Mouse (Mus musculus): ENCODE data around the gene Fn1. TPM values are rescaled to one million over a fixed set of nuclear protein-coding genes. Genes with fewer than 3 reads are reported as not detected.

Gene Fn1
- polyA plus RNA-seq, 1 experiment from 2014 or later: 39.4 TPM

- 86% methylated on average over 4 of the region's 4 CpGs for WGBS
- H3K9me3 ChIP-seq (ENCODE audit: control insufficient read depth, low read length): no peaks in the 10 kb centered on the region
- H3K9ac ChIP-seq (replicated peaks; ENCODE audit: low read depth, low read length): no peak overlapping the region
- H3K27me3 ChIP-seq (replicated peaks; ENCODE audit: control insufficient read depth, insufficient read depth, low read length): no peaks in the 10 kb centered on the region
- peaks cover 27% of the 10 kb centered on the region for H3K36me3 ChIP-seq (ENCODE audit: control insufficient read depth, insufficient read depth)
- no peak overlapping the region for H3K4me2 ChIP-seq (ENCODE audit: low read length)
- ATAC-seq: no peak
- H3K4me1 ChIP-seq (replicated peaks; ENCODE audit: control insufficient read depth, insufficient read depth, low read length): peaks cover 8% of the 10 kb centered on the region; the same call in 1 of the 2 replicates
- no peak overlapping the region for H3K4me3 ChIP-seq (replicated peaks; ENCODE audit: low read length)
- no peak overlapping the region for H3K27ac ChIP-seq (ENCODE audit: low read length)
Measured at GRCm38 (mm10) chr1:71570116-71570515, 82.9 kb downstream of the Fn1 start.

- Histone ChIP-seq H3K9ac (replicated peaks; ENCODE audit: low read depth, low read length) (no peak overlapping the region), H3K36me3 (ENCODE audit: control insufficient read depth, insufficient read depth) (peaks cover 36% of the 10 kb centered on the region), H3K4me1 (replicated peaks; ENCODE audit: control insufficient read depth, insufficient read depth, low read length) (peaks cover 8% of the 10 kb centered on the region; the same call in 1 of the 2 replicates), H3K4me2 (ENCODE audit: low read length) (no peak overlapping the region), H3K27me3 (replicated peaks; ENCODE audit: control insufficient read depth, insufficient read depth, low read length) (no peaks in the 10 kb centered on the region), H3K9me3 (ENCODE audit: control insufficient read depth, low read length) (no peaks in the 10 kb centered on the region), H3K27ac (ENCODE audit: low read length) (no peak overlapping the region), H3K4me3 (replicated peaks; ENCODE audit: low read length) (no peak overlapping the region)
- WGBS: 54% methylated on average over 16 of the region's 16 CpGs
- ATAC-seq: peak; percentile 78
Measured at GRCm38 (mm10) chr1:71567884-71568605, 85.0 kb downstream of the Fn1 start.

- Histone ChIP-seq H3K4me3 (replicated peaks; ENCODE audit: low read length) (no peak overlapping the region), H3K4me2 (ENCODE audit: low read length) (no peak overlapping the region), H3K27me3 (replicated peaks; ENCODE audit: control insufficient read depth, insufficient read depth, low read length) (no peaks in the 10 kb centered on the region), H3K36me3 (ENCODE audit: control insufficient read depth, insufficient read depth) (peaks cover 31% of the 10 kb centered on the region), H3K9ac (replicated peaks; ENCODE audit: low read depth, low read length) (no peak overlapping the region), H3K9me3 (ENCODE audit: control insufficient read depth, low read length) (peaks cover 4% of the 10 kb centered on the region; the same call in 1 of the 2 replicates), H3K27ac (ENCODE audit: low read length) (no peak overlapping the region), H3K4me1 (replicated peaks; ENCODE audit: control insufficient read depth, insufficient read depth, low read length) (peaks cover 8% of the 10 kb centered on the region; the same call in 1 of the 2 replicates)
- ATAC-seq: no peak
- 96% methylated on average over 7 of the region's 7 CpGs for WGBS
Measured at GRCm38 (mm10) chr1:71564291-71564690, 88.7 kb downstream of the Fn1 start.

GRCm38 (mm10) chr1:71560626-71561025, 92.4 kb downstream of the Fn1 start:
- Histone ChIP-seq H3K36me3 (ENCODE audit: control insufficient read depth, insufficient read depth) (peaks cover 18% of the 10 kb centered on the region), H3K9ac (replicated peaks; ENCODE audit: low read depth, low read length) (no peak overlapping the region), H3K4me2 (ENCODE audit: low read length) (no peak overlapping the region), H3K27me3 (replicated peaks; ENCODE audit: control insufficient read depth, insufficient read depth, low read length) (no peaks in the 10 kb centered on the region), H3K4me3 (replicated peaks; ENCODE audit: low read length) (no peak overlapping the region), H3K4me1 (replicated peaks; ENCODE audit: control insufficient read depth, insufficient read depth, low read length) (peaks cover 9% of the 10 kb centered on the region; the same call in 1 of the 2 replicates), H3K27ac (ENCODE audit: low read length) (no peak overlapping the region), H3K9me3 (ENCODE audit: control insufficient read depth, low read length) (peaks cover 4% of the 10 kb centered on the region; the same call in 1 of the 2 replicates)
- WGBS: 96% methylated on average over 4 of the region's 4 CpGs
- no peak for ATAC-seq

- ATAC-seq: peak; percentile 99
- peaks cover 7% of the 10 kb centered on the region; the same call in 1 of the 2 replicates for H3K36me3 ChIP-seq (ENCODE audit: control insufficient read depth, insufficient read depth)
- H3K4me2 ChIP-seq (ENCODE audit: low read length): peak within 1 kb of the TSS; percentile 80
- H3K27me3 ChIP-seq (replicated peaks; ENCODE audit: control insufficient read depth, insufficient read depth, low read length): no peaks in the 10 kb centered on the region
- peak within 1 kb of the TSS; percentile 42 for H3K27ac ChIP-seq (ENCODE audit: low read length)
- under 1% methylated on average over 55 of the region's 55 CpGs for WGBS
- H3K9ac ChIP-seq (replicated peaks; ENCODE audit: low read depth, low read length): peak within 1 kb of the TSS; percentile 74
- H3K9me3 ChIP-seq (ENCODE audit: control insufficient read depth, low read length): peaks cover 4% of the 10 kb centered on the region; the same call in 1 of the 2 replicates
- H3K4me1 ChIP-seq (replicated peaks; ENCODE audit: control insufficient read depth, insufficient read depth, low read length): peaks cover 9% of the 10 kb centered on the region; the same call in 1 of the 2 replicates
- peak within 1 kb of the TSS; percentile 58 for H3K4me3 ChIP-seq (replicated peaks; ENCODE audit: low read length)
Measured at GRCm38 (mm10) chr1:71556688-71557612, 96.0 kb downstream of the Fn1 start, which contains the start of gene Atic. TSS of gene Atic (plus strand) at chr1:71557150.

- no peaks in the 10 kb centered on the region for H3K9me3 ChIP-seq (ENCODE audit: control insufficient read depth, low read length)
- no peak overlapping the region for H3K9ac ChIP-seq (replicated peaks; ENCODE audit: low read depth, low read length)
- 76% methylated on average over 10 of the region's 10 CpGs for WGBS
- H3K4me2 ChIP-seq (ENCODE audit: low read length): no peak overlapping the region
- H3K27me3 ChIP-seq (replicated peaks; ENCODE audit: control insufficient read depth, insufficient read depth, low read length): no peaks in the 10 kb centered on the region
- no peaks in the 10 kb centered on the region for H3K4me1 ChIP-seq (replicated peaks; ENCODE audit: control insufficient read depth, insufficient read depth, low read length)
- no peak overlapping the region for H3K4me3 ChIP-seq (replicated peaks; ENCODE audit: low read length)
- ATAC-seq: no peak
- no peaks in the 10 kb centered on the region for H3K36me3 ChIP-seq (ENCODE audit: control insufficient read depth, insufficient read depth)
- H3K27ac ChIP-seq (ENCODE audit: low read length): no peak overlapping the region
Measured at GRCm38 (mm10) chr1:71550626-71551195, 102.3 kb downstream of the Fn1 start.

GRCm38 (mm10) chr1:71540437-71540836, 112.6 kb downstream of the Fn1 start:
- H3K9me3 ChIP-seq (ENCODE audit: control insufficient read depth, low read length): no peaks in the 10 kb centered on the region
- no peak overlapping the region for H3K27ac ChIP-seq (ENCODE audit: low read length)
- no peaks in the 10 kb centered on the region for H3K27me3 ChIP-seq (replicated peaks; ENCODE audit: control insufficient read depth, insufficient read depth, low read length)
- H3K9ac ChIP-seq (replicated peaks; ENCODE audit: low read depth, low read length): no peak overlapping the region
- ATAC-seq: peak; percentile 75
- H3K4me2 ChIP-seq (ENCODE audit: low read length): no peak overlapping the region
- H3K4me3 ChIP-seq (replicated peaks; ENCODE audit: low read length): no peak overlapping the region
- H3K36me3 ChIP-seq (ENCODE audit: control insufficient read depth, insufficient read depth): no peaks in the 10 kb centered on the region
- WGBS: 43% methylated on average over 3 of the region's 3 CpGs
- no peaks in the 10 kb centered on the region; the same call in 1 of the 2 replicates for H3K4me1 ChIP-seq (replicated peaks; ENCODE audit: control insufficient read depth, insufficient read depth, low read length)

GRCm38 (mm10) chr1:71539641-71540040, 113.4 kb downstream of the Fn1 start:
- Histone ChIP-seq H3K4me3 (replicated peaks; ENCODE audit: low read length) (no peak overlapping the region), H3K9ac (replicated peaks; ENCODE audit: low read depth, low read length) (no peak overlapping the region), H3K36me3 (ENCODE audit: control insufficient read depth, insufficient read depth) (no peaks in the 10 kb centered on the region), H3K4me2 (ENCODE audit: low read length) (no peak overlapping the region), H3K9me3 (ENCODE audit: control insufficient read depth, low read length) (no peaks in the 10 kb centered on the region), H3K27ac (ENCODE audit: low read length) (no peak overlapping the region), H3K4me1 (replicated peaks; ENCODE audit: control insufficient read depth, insufficient read depth, low read length) (no peaks in the 10 kb centered on the region; the same call in 1 of the 2 replicates), H3K27me3 (replicated peaks; ENCODE audit: control insufficient read depth, insufficient read depth, low read length) (no peaks in the 10 kb centered on the region)
- ATAC-seq: no peak
- 84% methylated on average over 4 of the region's 4 CpGs for WGBS

Data from forebrain, embryonic 16.5 days (tissue).